Mouse (Mus musculus) heart, postnatal 25 days (tissue): ENCODE measurements around the gene Gm20479. TPM values are rescaled to one million over a fixed set of nuclear protein-coding genes. Genes with fewer than 3 reads are reported as not detected.

Source experiments
- DNase-seq: peaks from one replicate; pipeline ENCODE4 v3.0.0; 2022; ENCODE audit warnings: low spot score
- intact Hi-C: fragments of 180-260 bp; cut with DNase I; formaldehyde crosslinking; loops from one replicate; pipeline ENCODE4 v1.15.1; 2025
- total RNA-seq, 2 experiments: library from RNA; stranded (reverse); gene quantifications; 2 replicates each; pipeline ENCODE4 v1.2.3; 2021

The Gm20479 gene
- total RNA-seq: not detected

DNA sequence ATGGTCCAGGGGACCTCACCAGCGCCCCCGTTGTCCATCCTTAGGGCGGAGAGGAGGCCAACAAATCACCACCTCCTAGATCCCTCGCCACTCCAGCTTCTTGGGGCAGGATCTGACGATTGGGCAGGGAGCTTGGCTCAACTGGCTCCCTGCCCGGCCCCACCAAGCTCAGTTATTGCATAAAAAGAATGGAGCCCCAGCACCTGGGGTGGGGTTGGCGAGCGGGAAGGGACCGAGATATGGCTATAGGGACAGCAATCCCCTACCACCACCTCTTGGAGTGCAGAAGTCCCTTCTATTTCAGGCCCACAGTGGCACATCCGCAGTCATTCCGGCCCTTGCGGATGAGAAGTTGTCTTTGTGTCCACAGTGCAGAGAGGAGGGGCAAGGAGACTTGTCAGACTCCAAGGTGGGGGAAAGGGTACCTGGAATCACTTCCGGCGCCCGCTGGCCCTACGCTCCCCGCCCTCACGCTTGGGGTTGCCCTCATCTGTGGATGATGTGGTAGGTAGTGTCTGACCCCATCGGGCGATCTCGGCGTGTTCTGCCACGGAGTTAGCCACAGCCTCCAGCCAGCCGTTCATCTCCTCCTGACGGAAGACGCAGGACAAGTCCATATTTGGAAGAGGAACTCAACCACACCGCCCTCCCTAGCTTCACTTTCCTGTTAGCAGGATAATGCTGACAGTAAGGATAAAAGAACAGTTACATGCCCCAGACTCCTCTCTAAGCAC lies at the start of gene Gm20479:
Gm20479 (minus strand) TSS at position 559 of the 734 bp plus-strand sequence.
- intact Hi-C loops: no loop called here
- DNase-seq: no peak

DNA sequence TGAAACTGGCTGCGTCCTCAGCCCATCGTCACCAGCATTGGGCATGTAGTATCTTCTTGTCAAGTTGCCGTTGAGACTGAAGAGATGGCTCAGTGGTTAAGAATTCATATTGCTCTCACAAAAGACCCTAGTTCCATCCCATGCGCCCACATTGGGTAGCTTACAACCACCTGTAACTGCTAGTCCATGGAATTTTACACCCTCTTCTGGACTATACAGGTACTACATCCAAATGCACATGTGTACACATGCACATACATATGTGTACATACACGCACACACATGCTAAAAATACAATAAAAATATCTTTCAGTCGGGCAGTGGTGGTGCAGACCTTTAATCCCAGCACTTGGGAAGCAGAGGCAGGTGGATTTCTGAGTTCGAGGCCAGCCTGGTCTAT lies 49.3 kb upstream of the Gm20479 start:
- intact Hi-C loops: loop anchor here (5.0 kb wide), 1 partner anchor 111 kb away; no protein-coding TSS in a partner anchor
- DNase-seq: no peak

DNA sequence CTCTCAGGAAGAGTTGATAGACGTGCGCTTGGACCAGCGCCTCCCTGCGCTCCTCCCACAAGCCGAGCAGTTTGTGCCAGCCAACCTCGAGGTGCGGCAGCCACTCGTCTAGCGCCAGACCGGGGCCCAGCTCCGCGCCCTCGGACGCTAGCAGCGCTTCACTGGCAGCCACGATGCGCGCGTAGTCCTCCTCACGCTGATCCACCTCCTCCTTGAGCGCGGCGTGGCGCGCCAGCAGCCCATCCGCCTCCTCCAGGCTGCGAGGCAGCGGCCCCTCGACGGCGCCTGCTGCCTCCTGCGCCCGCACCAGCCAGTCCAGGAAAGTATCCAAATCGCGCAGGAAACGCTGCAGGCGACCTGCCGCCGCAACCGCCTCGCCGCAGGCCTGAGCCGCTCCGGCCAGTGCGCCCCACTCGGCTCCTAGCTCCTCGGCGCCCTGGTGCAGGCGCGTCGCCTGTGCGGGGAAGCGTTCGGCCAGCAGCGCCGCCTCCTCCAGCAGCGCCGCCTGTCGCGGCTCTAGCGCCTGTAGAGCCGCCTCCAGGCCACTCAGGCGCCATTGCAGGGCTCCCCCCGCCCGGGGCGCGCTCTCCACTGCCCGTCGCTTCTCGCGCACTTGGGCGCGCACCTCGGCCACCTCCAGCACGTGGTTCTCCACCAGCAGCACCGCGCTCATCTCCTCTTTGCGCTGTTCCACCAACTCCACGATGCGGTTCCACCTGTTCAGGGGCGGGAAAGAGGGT lies 47.2 kb upstream of the Gm20479 start:
- DNase-seq: no peak
- intact Hi-C loops: loop anchor here (5.0 kb wide), 1 partner anchor 67 kb away; the partner anchor contains the start of gene Ltbp4

DNA sequence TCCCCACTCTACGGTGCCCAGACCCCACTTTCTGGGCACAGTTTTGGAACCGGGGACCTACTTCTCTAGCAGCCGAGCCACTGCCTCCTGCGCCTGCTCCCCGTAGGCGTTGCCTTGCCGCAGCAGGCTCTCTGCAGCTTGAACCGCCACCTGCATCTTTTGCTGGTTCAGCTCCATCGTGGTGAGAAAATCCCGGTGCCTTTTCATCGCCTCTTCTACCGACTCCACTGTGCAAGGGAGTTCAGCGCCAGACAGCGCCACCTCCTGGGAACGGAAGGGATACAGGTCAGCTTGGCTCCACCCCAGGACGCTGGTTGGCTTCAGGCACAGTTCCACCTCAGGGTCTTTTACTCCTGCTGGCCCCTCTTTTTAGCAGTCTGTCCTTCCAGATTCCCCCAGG lies 45.5 kb upstream of the Gm20479 start:
- intact Hi-C loops: loop anchor here (5.0 kb wide), 1 partner anchor 65 kb away; the partner anchor contains the start of gene Ltbp4
- no peak for DNase-seq

DNA sequence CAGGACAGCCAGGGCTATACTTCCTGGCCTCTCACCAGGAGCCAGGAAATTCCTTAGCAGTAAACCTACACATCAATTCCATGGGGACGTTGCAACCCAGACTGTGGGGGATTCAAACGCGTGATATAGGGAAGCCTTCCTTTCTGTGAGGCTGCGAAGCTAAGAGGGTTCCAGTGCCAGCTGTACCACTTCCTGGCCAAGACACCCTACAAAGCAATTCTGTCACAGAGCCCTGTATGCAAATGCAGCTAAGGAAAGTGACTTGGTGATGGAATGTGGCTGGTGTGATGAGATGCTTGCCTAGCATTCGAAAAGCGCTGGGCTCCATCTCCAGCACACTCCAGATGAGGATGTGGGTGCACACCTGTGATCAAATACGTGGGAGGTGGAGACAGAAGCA lies 43.3 kb upstream of the Gm20479 start:
- no peak for DNase-seq
- intact Hi-C loops: loop anchor here (5.0 kb wide), 1 partner anchor 63 kb away; the partner anchor contains the start of gene Ltbp4

DNA sequence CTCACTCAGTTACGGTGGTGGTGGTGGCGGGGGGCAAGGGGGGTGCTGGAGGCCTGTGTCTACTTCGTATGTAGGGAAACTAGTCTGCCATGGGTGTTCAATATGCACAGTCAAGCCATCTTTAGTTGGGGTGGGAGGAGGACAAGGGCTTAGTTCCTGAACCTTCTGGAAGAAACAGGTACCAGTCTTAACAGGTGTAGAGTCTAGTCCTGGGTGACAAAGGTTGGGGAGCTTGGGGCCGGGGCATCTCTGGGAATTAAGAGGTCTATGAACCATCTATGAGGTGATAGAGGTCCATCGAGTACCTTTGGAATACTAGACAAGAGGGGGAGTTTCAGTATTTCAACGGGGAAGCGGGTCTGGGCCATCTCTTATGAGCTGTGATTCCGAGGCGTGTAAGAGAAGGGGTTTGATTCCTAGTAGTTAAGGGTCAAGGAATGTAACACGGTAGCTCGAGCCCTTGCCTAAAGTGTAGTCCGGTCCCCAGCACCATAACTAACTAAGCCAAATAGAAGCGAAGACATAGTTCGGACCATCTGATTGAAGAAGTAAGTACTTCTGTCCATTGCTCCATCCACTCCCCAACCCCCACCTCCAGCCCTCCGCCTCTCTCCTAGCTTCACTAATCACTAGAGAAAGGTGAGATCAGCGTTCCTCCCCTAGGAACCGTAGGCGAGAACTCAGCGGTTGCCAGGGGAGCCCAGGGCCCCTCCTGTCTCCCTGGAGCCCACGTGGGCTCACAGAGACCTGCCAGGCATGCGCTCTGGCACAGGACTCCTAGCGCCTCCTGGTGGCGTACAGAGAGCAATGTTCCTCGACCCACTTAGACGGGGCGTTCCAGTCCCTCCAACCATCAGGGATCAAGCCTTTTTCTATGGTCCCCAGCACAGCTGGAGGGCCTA lies 40.1 kb upstream of the Gm20479 start:
- no peak for DNase-seq
- intact Hi-C loops: no loop called here

DNA sequence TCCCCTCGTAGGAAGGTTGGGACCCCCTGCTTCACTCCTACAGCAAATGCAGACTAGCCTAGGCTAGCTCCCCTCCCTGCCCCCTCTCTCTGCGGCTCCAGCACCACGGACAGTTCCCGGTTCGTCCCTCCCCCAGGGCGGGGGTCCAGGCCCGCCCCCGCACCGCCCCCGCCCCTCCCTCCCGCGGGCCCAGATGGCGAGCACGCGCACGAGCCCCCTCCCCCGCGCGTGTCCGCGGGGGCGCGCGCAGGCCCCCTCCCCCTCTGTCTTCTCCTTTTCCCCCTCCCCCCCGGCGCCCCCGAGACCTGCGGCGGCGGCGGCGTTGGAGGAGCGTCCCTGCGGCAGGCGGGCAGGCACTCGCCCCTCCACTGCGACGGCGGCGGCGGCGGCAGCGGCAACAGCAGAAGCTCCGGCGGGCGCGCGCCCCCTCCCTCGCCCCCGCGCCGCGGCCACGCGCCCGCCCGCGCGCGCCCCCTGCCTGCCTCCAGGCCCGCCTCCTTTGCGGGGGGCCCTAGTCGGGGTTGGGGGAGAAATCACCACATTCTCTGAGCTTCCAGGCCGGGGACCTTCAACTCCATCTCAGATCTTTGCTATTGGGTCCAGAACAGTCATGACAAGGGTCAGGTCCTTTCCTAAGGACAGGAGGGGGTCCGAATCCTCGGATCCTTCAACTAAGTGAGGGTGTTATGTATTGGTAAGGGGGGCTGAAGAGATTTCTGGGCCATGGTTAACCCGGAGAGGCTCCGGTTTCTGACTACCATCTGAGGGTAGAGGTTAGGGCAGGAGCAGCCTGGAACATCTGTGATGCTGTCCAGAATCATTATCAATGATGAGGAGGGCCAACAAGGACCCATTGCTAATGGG lies 39.2 kb upstream of the Gm20479 start:
- intact Hi-C loops: no loop called here
- DNase-seq: no peak

DNA sequence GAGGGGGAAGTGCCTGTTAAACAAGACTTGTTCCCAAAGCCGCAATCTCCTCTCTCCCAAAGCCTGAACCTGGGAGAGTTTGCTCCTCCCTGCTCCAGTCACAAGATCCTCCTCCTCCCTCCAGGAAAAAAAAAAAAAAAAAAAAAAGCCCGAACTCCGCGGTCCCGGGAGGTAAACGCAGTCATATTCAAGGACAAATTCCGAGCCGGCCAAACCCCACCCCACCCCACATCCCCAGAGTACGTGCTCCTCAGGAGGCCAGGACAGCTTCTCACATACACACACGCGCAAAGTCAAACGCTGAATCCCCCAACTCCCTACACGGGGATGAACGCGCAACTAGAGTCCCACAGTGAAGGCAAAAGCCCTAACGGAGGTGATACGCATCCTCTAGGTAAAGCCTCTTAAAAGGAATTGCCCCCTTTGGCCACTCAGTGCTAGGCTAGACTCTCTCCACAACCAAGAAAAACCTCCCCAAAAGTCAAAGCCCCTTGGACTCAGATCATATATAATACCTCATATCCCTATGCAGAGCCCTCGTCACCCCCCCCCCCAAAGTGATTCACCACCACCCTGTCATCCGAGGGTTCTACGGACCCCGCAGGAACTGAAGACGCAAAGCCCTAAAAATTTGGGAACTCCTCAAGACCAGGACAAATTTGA lies 38.4 kb upstream of the Gm20479 start:
- intact Hi-C loops: no loop called here
- DNase-seq: no peak

DNA sequence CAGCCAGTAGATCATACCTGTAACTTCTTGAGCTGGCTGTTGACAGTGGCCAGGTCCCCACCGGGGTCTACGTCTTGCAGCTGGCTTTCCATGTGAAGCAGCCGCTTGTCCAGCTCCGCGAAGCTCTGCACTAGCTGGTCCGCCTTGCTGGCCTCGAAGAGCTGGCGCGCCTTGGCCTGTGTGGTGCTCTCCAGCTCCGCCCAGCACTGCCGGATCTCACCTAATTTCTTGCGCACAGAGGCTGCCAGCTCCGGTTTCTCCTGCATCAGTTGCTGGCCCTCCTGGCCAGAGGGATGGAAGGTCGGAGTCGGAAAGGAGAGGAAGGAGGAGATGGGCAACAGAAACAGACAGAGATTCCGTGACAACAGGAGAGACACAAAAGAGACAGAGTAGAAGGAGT lies 34.2 kb upstream of the Gm20479 start:
- DNase-seq: no peak
- intact Hi-C loops: no loop called here

DNA sequence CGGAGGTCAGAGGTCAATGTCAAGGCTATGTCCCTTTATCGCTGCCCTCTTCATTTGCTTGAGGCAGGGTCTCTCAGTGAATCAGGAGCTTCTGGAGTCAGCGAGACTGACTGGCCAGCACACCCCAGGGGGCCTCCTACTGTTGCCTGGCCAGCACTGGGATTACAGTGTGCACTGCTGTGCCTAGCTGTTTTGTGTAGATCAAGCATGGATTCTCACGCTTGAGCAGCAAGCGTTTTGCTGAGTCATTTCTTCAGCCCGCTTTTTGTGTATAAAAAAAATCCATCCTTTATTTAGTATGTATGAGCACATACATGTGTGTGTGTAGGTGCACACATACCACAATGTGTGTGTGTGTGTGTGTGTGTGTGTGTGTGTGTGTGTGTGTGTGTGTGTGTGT lies 32.0 kb upstream of the Gm20479 start:
- intact Hi-C loops: no loop called here

DNA sequence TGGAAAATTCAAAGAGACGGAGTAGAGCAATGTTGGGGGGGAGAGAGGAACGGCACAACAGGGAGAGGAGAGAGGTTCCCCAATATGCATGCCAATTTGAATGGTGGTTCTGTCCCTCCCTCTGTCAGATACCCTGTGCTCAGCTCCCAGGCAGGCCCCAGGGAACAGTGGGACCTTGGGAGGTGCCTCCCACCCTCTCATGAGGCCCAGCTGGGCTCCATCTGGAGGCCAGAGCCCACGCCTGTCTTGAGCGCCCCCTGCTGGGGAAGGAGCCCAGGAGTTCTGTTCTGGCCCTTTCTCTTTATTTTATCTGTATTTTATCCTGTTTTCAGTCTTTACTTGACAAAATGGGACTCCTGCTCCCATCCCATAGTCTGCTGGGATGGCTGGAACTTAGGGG lies 27.5 kb upstream of the Gm20479 start:
- no peak for DNase-seq
- intact Hi-C loops: loop anchor here (1.0 kb wide), 1 partner anchor 48 kb away; no protein-coding TSS in a partner anchor

More for the DNA sequence above, 32.0 kb upstream of the Gm20479 start:
- no peak for DNase-seq

DNA sequence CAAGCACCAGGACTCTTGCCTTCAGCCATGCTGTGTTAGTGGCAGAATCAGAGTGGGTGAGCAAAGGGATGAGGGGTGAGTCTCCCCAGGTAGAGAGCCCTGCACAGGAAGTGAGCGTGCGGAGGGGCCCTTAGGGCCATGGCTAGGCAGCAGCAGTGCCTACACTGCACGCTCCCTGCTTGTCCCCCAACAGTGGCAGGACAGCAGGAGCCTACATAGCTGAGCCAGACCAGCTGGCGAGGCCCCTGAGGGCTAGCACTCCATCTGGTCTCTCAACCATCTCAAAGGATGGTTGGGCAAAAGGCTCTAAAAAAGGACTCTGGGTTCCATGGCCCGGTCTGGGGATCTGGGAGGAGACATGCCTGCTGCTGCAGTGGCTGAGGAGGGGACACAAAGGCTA lies 26.9 kb upstream of the Gm20479 start:
- intact Hi-C loops: loop anchor here (1.0 kb wide), 1 partner anchor 48 kb away; no protein-coding TSS in a partner anchor
- no peak for DNase-seq

DNA sequence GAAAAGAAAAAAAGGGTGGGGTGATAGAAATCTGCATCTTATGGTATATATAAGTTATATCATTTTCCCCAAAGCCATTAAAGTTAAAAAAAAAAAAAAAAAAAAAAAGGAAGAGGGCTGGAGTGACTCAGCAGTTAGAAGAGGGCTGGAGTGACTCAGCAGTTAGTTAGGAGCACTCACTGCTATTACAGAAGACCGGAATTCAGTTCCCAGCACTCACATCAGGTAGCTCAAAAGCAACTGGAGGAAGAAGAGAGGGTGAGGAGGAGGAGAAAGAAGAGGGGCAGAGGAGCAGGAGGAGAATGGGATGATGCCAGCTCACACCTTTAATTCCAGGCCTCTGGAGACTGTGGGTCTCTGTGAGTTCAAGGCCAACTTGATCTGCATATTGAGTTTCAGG lies 26.0 kb upstream of the Gm20479 start:
- DNase-seq: no peak
- intact Hi-C loops: no loop called here

DNA sequence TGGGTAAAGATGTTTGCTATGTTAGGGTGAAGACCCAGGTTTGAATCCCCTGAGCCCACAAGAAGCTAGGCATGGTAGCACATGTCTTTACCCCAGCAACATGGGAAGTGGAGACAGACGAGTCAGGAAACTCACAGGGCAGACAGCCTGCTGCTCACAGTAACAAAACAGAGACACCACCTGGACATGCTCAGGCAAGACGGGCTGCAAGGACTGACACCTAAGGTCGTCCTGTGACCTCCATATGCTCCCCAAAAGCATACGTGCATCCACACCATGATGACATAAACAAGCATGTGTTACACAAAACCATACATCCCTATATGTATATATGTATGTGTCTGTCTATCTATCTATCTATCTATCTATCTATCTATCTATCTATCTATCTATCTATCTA lies 24.3 kb upstream of the Gm20479 start:
- intact Hi-C loops: no loop called here
- no peak for DNase-seq

DNA sequence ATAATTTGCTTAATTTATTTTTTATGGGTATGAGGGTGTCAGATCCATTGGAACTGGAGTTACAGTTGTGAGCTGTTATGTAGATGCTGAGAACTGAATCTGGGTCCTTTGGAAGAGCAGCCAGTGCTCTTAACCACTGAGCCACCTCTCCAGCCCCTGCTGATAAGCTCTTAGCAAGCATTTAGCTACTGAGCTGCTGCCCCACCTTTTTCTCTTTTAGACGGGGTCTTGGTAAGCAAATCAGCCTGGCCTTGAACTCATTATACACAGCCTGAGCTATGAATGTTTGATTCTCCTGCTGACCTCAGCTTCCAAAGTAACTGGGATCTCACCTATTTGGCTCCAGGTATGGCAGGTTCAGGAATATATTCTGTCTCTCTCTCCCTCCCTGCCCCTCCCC lies 23.8 kb upstream of the Gm20479 start:
- intact Hi-C loops: no loop called here
- no peak for DNase-seq

DNA sequence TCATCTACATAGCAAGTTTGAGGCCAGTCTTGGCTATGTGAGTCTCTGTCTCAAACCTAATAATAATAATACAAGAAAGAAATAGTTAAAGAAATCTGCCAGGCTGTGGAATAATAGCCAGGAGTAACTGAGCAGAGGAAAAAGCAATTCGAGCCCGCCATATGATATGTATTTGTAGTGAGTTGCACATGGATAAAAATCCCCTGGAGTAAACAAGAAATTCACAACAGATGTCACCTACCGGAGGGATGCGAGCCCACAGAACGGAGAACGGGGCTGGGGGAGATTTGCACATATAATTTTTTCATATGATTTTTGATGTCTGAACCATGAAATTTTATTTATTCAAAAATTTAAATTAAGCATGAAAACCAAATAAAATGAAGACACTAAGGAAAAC lies 22.6 kb upstream of the Gm20479 start:
- no peak for DNase-seq
- intact Hi-C loops: no loop called here

DNA sequence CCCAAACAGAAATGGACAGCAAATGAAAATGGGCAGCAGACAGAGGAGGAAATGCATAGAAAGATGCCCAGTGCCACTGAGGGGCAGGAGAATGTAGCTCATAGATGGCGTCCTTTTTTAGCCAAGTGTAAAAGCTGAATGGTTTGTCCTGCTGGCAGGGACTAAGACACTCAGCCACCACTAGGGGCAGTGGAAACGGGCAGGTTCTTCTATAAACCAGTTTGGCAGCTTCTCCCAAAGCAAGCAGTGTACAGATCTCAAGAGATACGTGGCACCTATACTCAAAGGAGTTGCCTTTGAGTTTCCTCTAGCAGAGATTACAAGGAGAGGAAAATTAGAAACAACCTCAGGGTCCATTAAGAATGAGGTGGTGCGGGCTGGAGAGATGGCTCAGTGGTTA lies 21.2 kb upstream of the Gm20479 start:
- intact Hi-C loops: no loop called here
- DNase-seq: no peak

DNA sequence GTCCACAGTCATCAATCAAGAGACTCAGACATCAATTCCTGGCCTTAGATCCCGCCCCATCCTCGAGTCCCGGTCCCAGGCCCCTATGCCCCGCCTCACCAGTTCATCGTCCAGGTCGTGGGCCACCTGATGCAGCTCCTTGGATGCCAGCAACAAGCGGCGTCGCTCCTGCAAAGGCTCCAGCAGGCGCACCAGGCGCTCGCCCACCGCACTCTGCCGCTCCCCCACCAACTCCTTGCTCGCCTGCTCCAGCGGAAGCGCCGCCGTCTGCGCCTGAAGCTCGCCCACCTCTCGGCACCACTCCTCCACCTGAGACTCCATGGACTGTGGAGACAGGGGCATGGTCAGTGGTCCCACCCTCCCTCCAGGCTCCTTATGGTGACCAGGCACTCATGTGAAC lies 18.1 kb upstream of the Gm20479 start:
- intact Hi-C loops: no loop called here
- DNase-seq: no peak
